Mouse (Mus musculus) stomach, postnatal 0 days (tissue): Measurements from ENCODE around the gene Ctu1. TPM values are rescaled to one million over a fixed set of nuclear protein-coding genes. Genes with fewer than 3 reads are reported as not detected.

Experiments used
- ATAC-seq: fragments of 200-750 bp; cut with Nextera tagmentation; 2 replicates; pipeline ENCODE4 v1.8.0; 2017; ENCODE audit not compliant: low FRiP score, low TSS enrichment
- DNase-seq: peaks from one replicate; pipeline ENCODE4 v3.0.0-alpha.2; 2016; ENCODE audit warnings: low spot score
- H3K27ac ChIP-seq: fragments of 300-500 bp; sonication (generic); replicated peaks from 2 replicates; pipeline ENCODE4 v1.5.1; 2014; ENCODE audit warnings: mild to moderate bottlenecking, control low read depth
- H3K27me3 ChIP-seq: fragments of 300-500 bp; sonication (generic); 2 replicates; pipeline ENCODE4 v1.6.1; 2014; ENCODE audit warnings: low read length; ENCODE audit not compliant: control insufficient read depth, insufficient read depth
- H3K36me3 ChIP-seq: fragments of 300-500 bp; sonication (generic); 2 replicates; pipeline ENCODE4 v1.6.1; 2014; ENCODE audit warnings: low read length, mixed read lengths; ENCODE audit not compliant: control insufficient read depth, insufficient read depth
- H3K4me1 ChIP-seq: fragments of 300-500 bp; sonication (generic); replicated peaks from 2 replicates; pipeline ENCODE4 v1.6.1; 2014; ENCODE audit warnings: antibody characterized with exemption; ENCODE audit not compliant: control insufficient read depth, insufficient read depth
- H3K4me2 ChIP-seq: fragments of 300-500 bp; sonication (generic); replicated peaks from 2 replicates; pipeline ENCODE4 v1.6.1; 2014; ENCODE audit warnings: low read depth, mild to moderate bottlenecking, control low read depth, moderate library complexity
- H3K4me3 ChIP-seq: fragments of 300-500 bp; sonication (generic); 2 replicates; pipeline ENCODE4 v1.5.1; 2014; ENCODE audit warnings: low read depth, low read length, control low read depth
- H3K9ac ChIP-seq: fragments of 300-500 bp; sonication (generic); 2 replicates; pipeline ENCODE4 v1.6.1; 2014; ENCODE audit warnings: mild to moderate bottlenecking, low read length, control low read depth, mixed read lengths
- H3K9me3 ChIP-seq: fragments of 300-500 bp; sonication (generic); 2 replicates; pipeline ENCODE4 v1.6.1; 2016; ENCODE audit warnings: low read length; ENCODE audit not compliant: control insufficient read depth
- CTCF ChIP-seq: IDR thresholded peaks from 2 replicates; pipeline ENCODE4 v1.5.1; 2016; ENCODE audit warnings: antibody characterized with exemption, low read depth, mild to moderate bottlenecking, moderate library complexity
- EP300 ChIP-seq: optimal IDR thresholded peaks from 2 replicates; pipeline ENCODE3; 2016; ENCODE audit warnings: antibody characterized with exemption
- WGBS: fragments of 180-500 bp; shearing (Covaris S2); extraction: QIAGEN DNeasy Blood & Tissue Kit; methylation state at CpG from one replicate; pipeline ENCODE4 v1.1.7; 2014; 5-methylcytosine and 5-hydroxymethylcytosine counted together
- polyA plus RNA-seq: library from polyadenylated mRNA; unstranded; fragments of >200 nt; fragmentation: Nextera tagmentation; extraction: Ambion mirVana; gene quantifications from 2 replicates; pipeline ENCODE4 v1.2.1, GENCODE M21; 2015

Gene Ctu1
- polyA plus RNA-seq, 1 experiment from 2014 or later, result 8.5 TPM

GRCm38 (mm10) chr7:43634500-43634899 is 37.3 kb upstream of the Ctu1 start, which contains the start of gene Ceacam18:
Gene Ceacam18, plus strand, starts transcription at chr7:43634707.
- no peak for ATAC-seq
- no peaks in the 10 kb centered on the region for H3K36me3 ChIP-seq
- no peak within 1 kb of the TSS for H3K4me2 ChIP-seq

DNA sequence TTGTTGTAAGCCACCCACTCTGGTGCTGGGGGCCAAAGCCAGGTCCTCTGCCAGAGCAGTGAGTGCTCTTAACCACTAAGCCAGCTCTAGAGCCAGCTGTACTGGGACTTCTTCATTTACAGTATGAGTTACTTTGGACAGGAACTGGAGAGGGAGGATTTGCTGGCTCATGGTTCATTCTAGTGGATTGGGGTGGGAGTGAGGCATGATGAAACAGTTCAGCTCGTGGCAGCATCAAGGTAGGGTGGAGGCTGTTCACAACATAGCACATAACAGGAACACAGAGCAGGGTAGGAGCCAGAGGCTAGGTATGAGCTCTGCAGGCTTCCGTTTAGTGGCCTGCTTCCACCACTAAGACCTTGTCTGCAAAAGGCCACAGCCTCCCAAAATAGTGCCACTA is 35.6 kb upstream of the Ctu1 start:
- TF ChIP-seq CTCF (no peak), EP300 (no peak)
- no peak overlapping the region for H3K4me2 ChIP-seq
- no peak overlapping the region for H3K4me3 ChIP-seq
- 56% methylated on average over 2 of the region's 2 CpGs for WGBS
- ATAC-seq (no peak), DNase-seq (no peak)
- H3K27ac ChIP-seq, result no peak overlapping the region
- H3K4me1 ChIP-seq, result no peaks in the 10 kb centered on the region
- H3K36me3 ChIP-seq, result no peaks in the 10 kb centered on the region
- no peaks in the 10 kb centered on the region for H3K27me3 ChIP-seq
- no peak overlapping the region for H3K9ac ChIP-seq
- no peaks in the 10 kb centered on the region for H3K9me3 ChIP-seq

More at GRCm38 (mm10) chr7:43634500-43634899, 37.3 kb upstream of the Ctu1 start, which contains the start of gene Ceacam18:
- DNase-seq, result no peak
- Histone ChIP-seq H3K4me1 (no peaks in the 10 kb centered on the region), H3K9ac (no peak within 1 kb of the TSS), H3K27ac (no peak within 1 kb of the TSS), H3K4me3 (no peak within 1 kb of the TSS), H3K9me3 (no peaks in the 10 kb centered on the region), H3K27me3 (no peaks in the 10 kb centered on the region)
- WGBS, result 52% methylated on average over 6 of the region's 6 CpGs
- TF ChIP-seq CTCF (no peak), EP300 (no peak)

GRCm38 (mm10) chr7:43637118-43637517 is 34.7 kb upstream of the Ctu1 start:
- Histone ChIP-seq H3K4me1 (no peaks in the 10 kb centered on the region), H3K27me3 (no peaks in the 10 kb centered on the region), H3K4me3 (no peak overlapping the region), H3K36me3 (no peaks in the 10 kb centered on the region), H3K27ac (no peak overlapping the region), H3K9ac (no peak overlapping the region), H3K9me3 (no peaks in the 10 kb centered on the region), H3K4me2 (no peak overlapping the region)
- no peak for TF ChIP-seq EP300
- TF ChIP-seq CTCF, result no peak
- 76% methylated on average over 1 of the region's 1 CpGs for WGBS
- no peak for DNase-seq
- no peak for ATAC-seq

DNA sequence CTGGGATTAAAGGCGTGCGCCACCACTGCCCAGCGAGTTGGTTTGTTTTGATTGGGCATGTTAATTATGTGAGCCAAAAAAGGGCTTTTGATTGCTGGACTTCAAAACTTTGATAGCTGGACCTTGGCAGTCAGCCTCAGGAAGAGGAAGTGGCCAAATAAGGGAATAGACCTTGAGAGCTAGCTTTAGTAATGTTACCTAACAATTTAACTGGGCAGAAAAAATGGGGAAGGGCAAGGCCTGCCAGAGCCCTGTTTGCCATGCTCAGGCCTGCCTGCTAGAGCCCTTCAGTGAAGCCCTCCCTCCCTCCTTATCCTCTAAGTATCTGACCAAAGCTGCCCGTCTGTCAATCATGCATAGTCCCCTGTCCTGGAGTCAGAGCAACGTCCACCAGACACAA is 29.2 kb upstream of the Ctu1 start:
- no peak for TF ChIP-seq EP300
- no peak for TF ChIP-seq CTCF
- Histone ChIP-seq H3K4me1 (no peaks in the 10 kb centered on the region), H3K36me3 (no peaks in the 10 kb centered on the region), H3K27me3 (no peaks in the 10 kb centered on the region), H3K4me2 (no peak overlapping the region), H3K9me3 (no peaks in the 10 kb centered on the region), H3K9ac (no peak overlapping the region), H3K27ac (no peak overlapping the region), H3K4me3 (no peak overlapping the region)
- ATAC-seq (no peak), DNase-seq (no peak)
- 73% methylated on average over 5 of the region's 5 CpGs for WGBS

DNA sequence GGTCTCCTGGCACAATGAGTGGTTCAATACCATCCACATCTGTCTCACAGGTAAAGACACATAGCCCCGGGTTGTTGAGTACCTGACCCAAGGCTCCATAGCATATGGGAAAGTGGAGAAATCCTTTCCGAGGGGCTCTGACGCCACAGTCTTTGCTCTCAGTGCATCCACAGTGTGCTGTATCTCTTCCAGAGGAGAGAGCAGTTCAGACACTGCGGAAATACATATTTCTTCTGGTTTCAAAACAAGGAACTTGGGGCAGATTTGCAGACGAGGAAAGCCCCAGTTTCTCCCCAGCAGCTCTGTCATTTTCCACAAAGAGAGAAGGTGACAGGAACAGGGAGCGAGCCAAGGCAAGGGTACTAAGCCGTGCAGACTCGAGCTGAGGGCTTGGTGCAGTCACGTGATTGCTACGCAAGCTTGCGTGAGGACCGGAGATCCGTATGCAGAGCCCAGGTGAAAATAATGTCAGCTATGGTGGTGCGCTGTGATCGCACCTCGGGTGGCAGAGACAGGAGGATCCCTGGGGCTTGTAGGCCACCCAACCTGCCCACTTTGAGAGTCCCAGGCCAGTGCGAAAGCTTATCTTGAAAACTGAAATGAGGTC is 28.7 kb upstream of the Ctu1 start:
- TF ChIP-seq CTCF (no peak), EP300 (no peak)
- WGBS, result 74% methylated on average over 17 of the region's 17 CpGs

GRCm38 (mm10) chr7:43652683-43653082 is 19.1 kb upstream of the Ctu1 start:
- H3K4me3 ChIP-seq, result no peak overlapping the region
- H3K9me3 ChIP-seq, result no peaks in the 10 kb centered on the region
- 86% methylated on average over 6 of the region's 6 CpGs for WGBS
- no peak for TF ChIP-seq CTCF
- no peak for TF ChIP-seq EP300
- DNase-seq (no peak), ATAC-seq (no peak)
- no peaks in the 10 kb centered on the region for H3K4me1 ChIP-seq
- H3K27me3 ChIP-seq, result no peaks in the 10 kb centered on the region
- H3K36me3 ChIP-seq, result no peaks in the 10 kb centered on the region
- H3K4me2 ChIP-seq, result no peak overlapping the region
- no peak overlapping the region for H3K9ac ChIP-seq
- no peak overlapping the region for H3K27ac ChIP-seq

More for the DNA sequence above, 28.7 kb upstream of the Ctu1 start:
- H3K4me2 ChIP-seq, result no peak overlapping the region
- no peak overlapping the region for H3K4me3 ChIP-seq
- ATAC-seq (no peak), DNase-seq (no peak)
- no peak overlapping the region for H3K9ac ChIP-seq
- no peaks in the 10 kb centered on the region for H3K9me3 ChIP-seq
- no peaks in the 10 kb centered on the region for H3K27me3 ChIP-seq
- no peaks in the 10 kb centered on the region for H3K36me3 ChIP-seq
- no peaks in the 10 kb centered on the region for H3K4me1 ChIP-seq
- H3K27ac ChIP-seq, result no peak overlapping the region
